Mouse (Mus musculus): Measurements from ENCODE around the gene Egfl6.

Gene Egfl6

GRCm38 (mm10) chrX:166584947-166585824 is at the start of gene Egfl6:
TSS of gene Egfl6 (minus strand) at chrX:166585720.
- DNase-seq (ENCODE audit: low spot score) = peak; percentile 44

- DNase-seq (ENCODE audit: low spot score) = peak; percentile 41
These were observed 41.5 kb upstream of the Egfl6 start for GRCm38 (mm10) chrX:166626866-166627570.

GRCm38 (mm10) chrX:166626174-166626573 is 40.7 kb upstream of the Egfl6 start:
- DNase-seq (ENCODE audit: low spot score) = no peak

GRCm38 (mm10) chrX:166623176-166623575 is 37.7 kb upstream of the Egfl6 start:
- DNase-seq (ENCODE audit: low spot score) = no peak

GRCm38 (mm10) chrX:166621560-166622301 is 36.2 kb upstream of the Egfl6 start:
- no peak for DNase-seq (ENCODE audit: low spot score)

- no peak for DNase-seq (ENCODE audit: low spot score)
These were observed 35.4 kb upstream of the Egfl6 start for GRCm38 (mm10) chrX:166620900-166621299.

GRCm38 (mm10) chrX:166619084-166619483 is 33.6 kb upstream of the Egfl6 start:
- DNase-seq (ENCODE audit: low spot score) = no peak

GRCm38 (mm10) chrX:166615191-166615590 is 29.7 kb upstream of the Egfl6 start:
- DNase-seq (ENCODE audit: low spot score) = no peak

- DNase-seq (ENCODE audit: low spot score) = no peak
These were observed 9.4 kb downstream of the Egfl6 start for GRCm38 (mm10) chrX:166576111-166576510.

- no peak for DNase-seq (ENCODE audit: low spot score)
These were observed 19.5 kb downstream of the Egfl6 start for GRCm38 (mm10) chrX:166565983-166566382.

- no peak for DNase-seq (ENCODE audit: low spot score)
These were observed 20.1 kb downstream of the Egfl6 start for GRCm38 (mm10) chrX:166565401-166565800.

GRCm38 (mm10) chrX:166564900-166565299 is 20.6 kb downstream of the Egfl6 start:
- no peak for DNase-seq (ENCODE audit: low spot score)

GRCm38 (mm10) chrX:166559333-166559732 is 26.2 kb downstream of the Egfl6 start:
- DNase-seq (ENCODE audit: low spot score) = no peak

GRCm38 (mm10) chrX:166552355-166552754 is 33.2 kb downstream of the Egfl6 start:
- DNase-seq (ENCODE audit: low spot score) = no peak

- no peak for DNase-seq (ENCODE audit: low spot score)
These were observed 39.0 kb downstream of the Egfl6 start for GRCm38 (mm10) chrX:166546495-166546894.

- DNase-seq (ENCODE audit: low spot score) = no peak
These were observed 50.4 kb downstream of the Egfl6 start for GRCm38 (mm10) chrX:166535138-166535537.

GRCm38 (mm10) chrX:166533432-166533831 is 52.1 kb downstream of the Egfl6 start:
- DNase-seq (ENCODE audit: low spot score) = no peak

- no peak for DNase-seq (ENCODE audit: low spot score)
These were observed 53.8 kb downstream of the Egfl6 start for GRCm38 (mm10) chrX:166531671-166532070.

GRCm38 (mm10) chrX:166528126-166528525 is 57.4 kb downstream of the Egfl6 start:
- DNase-seq (ENCODE audit: low spot score) = no peak

- DNase-seq (ENCODE audit: low spot score) = no peak
These were observed 59.7 kb downstream of the Egfl6 start for GRCm38 (mm10) chrX:166525637-166526315.

GRCm38 (mm10) chrX:166520782-166521181 is 64.7 kb downstream of the Egfl6 start:
- no peak for DNase-seq (ENCODE audit: low spot score)

GRCm38 (mm10) chrX:166518345-166518744 is 67.2 kb downstream of the Egfl6 start, which contains the start of gene Tceanc:
TSS of gene Tceanc (minus strand) at chrX:166518567.
- DNase-seq (ENCODE audit: low spot score) = no peak
